Mouse (Mus musculus) C2C12 (cell line): Measurements from ENCODE around the gene Apba3.

Experiments
- CEBPB ChIP-seq: IDR thresholded peaks from one replicate; pipeline ENCODE4 v1.6.1; 2011; ENCODE audit warnings: low read depth, mild to moderate bottlenecking, control low read depth, moderate library complexity
- CTCF ChIP-seq: IDR thresholded peaks from one replicate; pipeline ENCODE4 v1.5.1; 2011; ENCODE audit not compliant: control insufficient read depth, insufficient read depth, insufficient read length
- MAX ChIP-seq: IDR thresholded peaks from one replicate; pipeline ENCODE4 v1.6.1; 2011; ENCODE audit warnings: mild to moderate bottlenecking, control low read depth
- MYOG ChIP-seq: IDR thresholded peaks from one replicate; pipeline ENCODE4 v1.6.1; 2011; ENCODE audit not compliant: control insufficient read depth, insufficient read length; ENCODE audit errors: extremely low read depth
- USF1 ChIP-seq: IDR thresholded peaks from one replicate; pipeline ENCODE4 v1.6.1; 2011; ENCODE audit warnings: low read depth, mild to moderate bottlenecking, control low read depth, moderate library complexity

- no peak for TF ChIP-seq MYOG
- no peak for TF ChIP-seq CTCF
- TF ChIP-seq USF1, result no peak
- no peak for TF ChIP-seq CEBPB
- no peak for TF ChIP-seq MAX
Measured at GRCm38 (mm10) chr10:81299585-81300351, 33.0 kb downstream of the Apba3 start.
